Mouse (Mus musculus) left cerebral cortex, adult 8-10 months (tissue): ENCODE data around the gene Rnf186. TPM values are rescaled to one million over a fixed set of nuclear protein-coding genes. Genes with fewer than 3 reads are reported as not detected.

Experiments used
- DNase-seq, 2 experiments: peaks; one replicate each; pipeline ENCODE4 v3.0.0; 2022; ENCODE audit warnings: low spot score in 2 of 2
- total RNA-seq, 4 experiments: library from RNA; stranded (reverse); gene quantifications; 2 replicates each; pipeline ENCODE4 v1.2.4; 2022

Gene Rnf186
- total RNA-seq, 4 experiments from 2014 or later = not detected

GRCm38 (mm10) chr4:139013281-139013680 lies 46.4 kb downstream of the Rnf186 start:
- DNase-seq = no peak

- no peak for DNase-seq
Observed at GRCm38 (mm10) chr4:139014793-139015192, 47.9 kb downstream of the Rnf186 start.

Other genes starting within 250 kb of the Rnf186 start
- gene Pla2g2c, start 242.3 kb upstream of the Rnf186 start, total RNA-seq = under 1 TPM; 0.14 to 0.51 (median 0.26) TPM
- gene Ubxn10, start 229.9 kb upstream of the Rnf186 start, total RNA-seq = 1 to 10 TPM; 1.2 to 2.4 (median 1.5) TPM
- gene Pla2g2f, start 209.5 kb upstream of the Rnf186 start, total RNA-seq = not detected
- 1 to 10 TPM in 1 of 4 experiments, under 1 TPM in 3; 0.32 to 1.3 (median 0.69) TPM for gene Pla2g2d, start 191.4 kb upstream of the Rnf186 start, total RNA-seq
- 1 to 10 TPM; 1.8 to 4.8 (median 3.0) TPM for gene Pla2g5, start 103.6 kb upstream of the Rnf186 start, total RNA-seq
- not detected for gene Gm13030, start 93.1 kb upstream of the Rnf186 start, total RNA-seq
- not detected for gene Pla2g2e, start 89.2 kb upstream of the Rnf186 start, total RNA-seq
- gene Otud3, start 53.2 kb upstream of the Rnf186 start, total RNA-seq = 10 to 100 TPM; 11.8 to 16.6 (median 15.9) TPM
- gene Tmco4, start 5.8 kb downstream of the Rnf186 start, total RNA-seq = 1 to 10 TPM; 2.3 to 3.6 (median 3.5) TPM
- 1 to 10 TPM; 6.2 to 8.0 (median 7.4) TPM for gene Htr6, start 108.5 kb downstream of the Rnf186 start, total RNA-seq
- gene Nbl1, start 125.9 kb downstream of the Rnf186 start, total RNA-seq = 10 to 100 TPM; 52.1 to 64.5 (median 55.5) TPM
- gene Minos1, start 164.0 kb downstream of the Rnf186 start, total RNA-seq = 100 to 1,000 TPM; 182 to 221 (median 192) TPM
- gene Capzb, start 225.8 kb downstream of the Rnf186 start, total RNA-seq = 100 to 1,000 TPM; 310 to 345 (median 321) TPM